Mouse (Mus musculus) forebrain, embryonic 15.5 days (tissue): Measurements from ENCODE around the gene B3galt1. TPM values are rescaled to one million over a fixed set of nuclear protein-coding genes. Genes with fewer than 3 reads are reported as not detected.

ENCODE experiments used
- ATAC-seq: fragments of 200-750 bp; cut with Nextera tagmentation; replicated peaks from 2 replicates; pipeline ENCODE4 v1.8.0; 2017; ENCODE audit warnings: mild to moderate bottlenecking, moderate TSS enrichment, moderate library complexity
- H3K27ac ChIP-seq: fragments of 300-500 bp; sonication (generic); replicated peaks from 2 replicates; pipeline ENCODE4 v1.5.1; 2015; ENCODE audit warnings: mild to moderate bottlenecking, inconsistent platforms
- H3K27me3 ChIP-seq: fragments of 300-500 bp; sonication (generic); 2 replicates; pipeline ENCODE4 v1.6.1; 2015; ENCODE audit warnings: inconsistent platforms
- H3K36me3 ChIP-seq: fragments of 300-500 bp; sonication (generic); 2 replicates; pipeline ENCODE4 v1.6.1; 2015; ENCODE audit warnings: mild to moderate bottlenecking, inconsistent platforms
- H3K4me1 ChIP-seq: fragments of 300-500 bp; sonication (generic); 2 replicates; pipeline ENCODE4 v1.6.1; 2015; ENCODE audit warnings: inconsistent platforms
- H3K4me2 ChIP-seq: fragments of 300-500 bp; sonication (generic); replicated peaks from 2 replicates; pipeline ENCODE4 v1.6.1; 2015; ENCODE audit warnings: mild to moderate bottlenecking, inconsistent platforms
- H3K4me3 ChIP-seq: fragments of 300-500 bp; sonication (generic); 2 replicates; pipeline ENCODE4 v1.5.1; 2015; ENCODE audit warnings: mild to moderate bottlenecking, inconsistent platforms
- H3K9ac ChIP-seq: fragments of 300-500 bp; sonication (generic); replicated peaks from 2 replicates; pipeline ENCODE4 v1.6.1; 2015; ENCODE audit warnings: mild to moderate bottlenecking, inconsistent platforms
- H3K9me3 ChIP-seq: fragments of 300-500 bp; sonication (generic); 2 replicates; pipeline ENCODE4 v1.6.1; 2016; ENCODE audit warnings: inconsistent platforms
- WGBS: fragments of 180-500 bp; shearing (Covaris S2); methylation state at CpG from one replicate; pipeline ENCODE4 v1.1.7; 2015; ENCODE audit warnings: mixed read lengths; 5-methylcytosine and 5-hydroxymethylcytosine counted together
- polyA plus RNA-seq: library from polyadenylated mRNA; unstranded; fragments of >200 nt; fragmentation: Nextera tagmentation; extraction: Ambion mirVana; gene quantifications from 2 replicates; pipeline ENCODE4 v1.2.1, GENCODE M21; 2015

Gene B3galt1
- polyA plus RNA-seq, 1 experiment from 2014 or later = 56.0 TPM

- Histone ChIP-seq H3K4me1 (peaks cover 5% of the 10 kb centered on the region; the same call in 1 of the 2 replicates), H3K27ac (no peak overlapping the region), H3K4me3 (no peak overlapping the region), H3K9me3 (no peaks in the 10 kb centered on the region), H3K9ac (no peak overlapping the region), H3K27me3 (no peaks in the 10 kb centered on the region), H3K4me2 (no peak overlapping the region), H3K36me3 (no peaks in the 10 kb centered on the region)
- ATAC-seq = no peak
- WGBS = 39% methylated on average over 6 of the region's 6 CpGs
Measured at GRCm38 (mm10) chr2:67756507-67756906, 190.8 kb downstream of the B3galt1 start.

GRCm38 (mm10) chr2:67787536-67787935 lies 221.9 kb downstream of the B3galt1 start:
- Histone ChIP-seq H3K36me3 (no peaks in the 10 kb centered on the region), H3K4me1 (no peaks in the 10 kb centered on the region), H3K9ac (no peak overlapping the region), H3K9me3 (no peaks in the 10 kb centered on the region), H3K4me2 (no peak overlapping the region), H3K27me3 (no peaks in the 10 kb centered on the region), H3K4me3 (no peak overlapping the region), H3K27ac (no peak overlapping the region)
- no peak for ATAC-seq
- WGBS = 80% methylated on average over 3 of the region's 3 CpGs

DNA sequence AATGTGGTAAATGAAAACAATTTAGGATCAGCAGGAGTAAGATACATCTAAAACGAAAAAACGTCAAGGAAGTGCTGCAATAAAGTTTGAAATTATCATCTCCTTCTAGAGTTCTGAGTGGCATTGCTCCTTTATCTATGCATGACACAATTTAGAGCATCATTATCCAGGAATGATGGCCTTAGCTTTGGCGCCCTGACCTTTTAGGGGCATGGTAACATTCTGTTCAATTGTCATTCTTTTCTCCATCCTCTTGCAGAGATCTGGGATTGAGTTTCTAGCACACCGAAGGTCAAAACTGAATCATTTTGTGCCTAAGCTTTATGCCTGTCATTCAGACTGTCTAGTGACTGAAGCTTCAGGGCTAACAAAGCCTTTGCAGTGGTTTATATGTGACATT lies 231.9 kb downstream of the B3galt1 start:
- Histone ChIP-seq H3K36me3 (no peaks in the 10 kb centered on the region), H3K4me2 (no peak overlapping the region), H3K9me3 (no peaks in the 10 kb centered on the region), H3K4me3 (no peak overlapping the region), H3K27me3 (no peaks in the 10 kb centered on the region), H3K4me1 (no peaks in the 10 kb centered on the region), H3K27ac (no peak overlapping the region), H3K9ac (no peak overlapping the region)
- ATAC-seq = no peak
- WGBS = 92% methylated on average over 4 of the region's 4 CpGs

- no peaks in the 10 kb centered on the region for H3K36me3 ChIP-seq
- ATAC-seq = no peak
- WGBS = 92% methylated on average over 3 of the region's 3 CpGs
Measured at GRCm38 (mm10) chr2:67799981-67800380, 234.3 kb downstream of the B3galt1 start.

DNA sequence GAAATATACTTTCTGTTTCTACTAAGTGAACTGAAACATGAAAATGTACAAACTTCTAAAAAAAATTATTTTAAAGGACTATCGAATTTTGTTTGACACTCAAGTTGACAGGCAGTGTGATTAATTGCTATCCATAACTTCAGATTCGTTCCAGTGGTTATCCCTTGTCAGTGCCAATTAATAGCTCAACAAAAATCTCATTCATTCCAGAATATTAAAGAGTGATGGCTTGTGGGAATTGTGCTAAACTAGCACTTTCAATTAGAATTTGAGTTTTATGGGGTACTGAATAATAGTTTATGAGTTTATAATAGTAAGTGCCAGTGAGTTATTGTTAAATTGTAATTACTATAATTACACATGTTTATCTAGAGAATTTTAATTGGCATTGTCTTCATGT lies 250.5 kb downstream of the B3galt1 start:
- WGBS = 58% methylated on average over 2 of the region's 2 CpGs
- Histone ChIP-seq H3K4me2 (no peak overlapping the region), H3K4me3 (no peak overlapping the region), H3K4me1 (peaks cover 4% of the 10 kb centered on the region; the same call in 1 of the 2 replicates), H3K9ac (no peak overlapping the region), H3K27ac (no peak overlapping the region), H3K36me3 (no peaks in the 10 kb centered on the region), H3K9me3 (no peaks in the 10 kb centered on the region), H3K27me3 (no peaks in the 10 kb centered on the region)
- no peak for ATAC-seq

More at GRCm38 (mm10) chr2:67799981-67800380, 234.3 kb downstream of the B3galt1 start:
- no peak overlapping the region for H3K4me2 ChIP-seq
- no peak overlapping the region for H3K27ac ChIP-seq
- H3K9me3 ChIP-seq = no peaks in the 10 kb centered on the region
- H3K9ac ChIP-seq = no peak overlapping the region
- H3K4me3 ChIP-seq = no peak overlapping the region
- no peaks in the 10 kb centered on the region for H3K27me3 ChIP-seq
- no peaks in the 10 kb centered on the region for H3K4me1 ChIP-seq

DNA sequence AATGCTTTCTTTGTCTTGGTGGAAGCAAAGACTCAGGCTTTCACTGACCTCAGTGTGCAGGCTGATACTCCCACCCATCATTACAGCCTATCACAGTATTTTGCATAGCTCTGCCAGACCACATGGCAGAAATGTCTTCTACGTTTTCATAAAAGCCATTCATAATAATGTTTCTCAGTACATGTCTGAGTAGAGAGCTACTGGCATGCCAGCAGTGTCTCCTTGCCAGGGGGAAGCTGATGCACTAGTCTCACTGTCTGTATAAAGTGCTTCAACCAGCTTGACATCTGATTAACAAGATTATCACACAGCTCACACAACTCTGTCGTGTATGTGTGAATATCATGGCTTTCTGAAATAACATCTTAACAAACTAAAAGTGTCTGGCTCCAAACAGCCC lies 252.3 kb downstream of the B3galt1 start:
- ATAC-seq = peak; percentile 93
- Histone ChIP-seq H3K9me3 (no peaks in the 10 kb centered on the region), H3K4me1 (peaks cover 4% of the 10 kb centered on the region; the same call in 1 of the 2 replicates), H3K36me3 (no peaks in the 10 kb centered on the region), H3K4me2 (no peak overlapping the region), H3K27me3 (no peaks in the 10 kb centered on the region), H3K9ac (no peak overlapping the region), H3K4me3 (no peak overlapping the region), H3K27ac (peak overlapping the region; percentile 52; the same call in 1 of the 2 replicates)
- WGBS = 32% methylated on average over 2 of the region's 2 CpGs

- Histone ChIP-seq H3K4me2 (no peak overlapping the region), H3K4me3 (no peak overlapping the region), H3K27ac (peak overlapping the region; percentile 27), H3K36me3 (no peaks in the 10 kb centered on the region), H3K4me1 (peaks cover 4% of the 10 kb centered on the region; the same call in 1 of the 2 replicates), H3K27me3 (no peaks in the 10 kb centered on the region), H3K9me3 (no peaks in the 10 kb centered on the region), H3K9ac (no peak overlapping the region)
- WGBS = 30% methylated on average over 5 of the region's 5 CpGs
- no peak; the same call in 1 of the 2 replicates for ATAC-seq
Measured at GRCm38 (mm10) chr2:67822360-67822759, 256.7 kb downstream of the B3galt1 start.

- H3K27me3 ChIP-seq = no peaks in the 10 kb centered on the region
- no peak overlapping the region for H3K27ac ChIP-seq
- H3K4me2 ChIP-seq = no peak overlapping the region
- no peaks in the 10 kb centered on the region for H3K9me3 ChIP-seq
- WGBS = 93% methylated on average over 4 of the region's 4 CpGs
- H3K4me3 ChIP-seq = no peak overlapping the region
- H3K36me3 ChIP-seq = no peaks in the 10 kb centered on the region
- no peak overlapping the region for H3K9ac ChIP-seq
- H3K4me1 ChIP-seq = no peaks in the 10 kb centered on the region
- ATAC-seq = no peak
Measured at GRCm38 (mm10) chr2:67827697-67828096, 262.0 kb downstream of the B3galt1 start.

GRCm38 (mm10) chr2:67829055-67829915 lies 263.6 kb downstream of the B3galt1 start:
- H3K27me3 ChIP-seq = no peaks in the 10 kb centered on the region
- no peaks in the 10 kb centered on the region for H3K9me3 ChIP-seq
- H3K4me3 ChIP-seq = no peak overlapping the region
- no peak overlapping the region for H3K4me2 ChIP-seq
- no peak overlapping the region for H3K9ac ChIP-seq
- no peaks in the 10 kb centered on the region for H3K4me1 ChIP-seq
- ATAC-seq = no peak
- no peaks in the 10 kb centered on the region for H3K36me3 ChIP-seq
- WGBS = 90% methylated on average over 5 of the region's 5 CpGs
- H3K27ac ChIP-seq = no peak overlapping the region

DNA sequence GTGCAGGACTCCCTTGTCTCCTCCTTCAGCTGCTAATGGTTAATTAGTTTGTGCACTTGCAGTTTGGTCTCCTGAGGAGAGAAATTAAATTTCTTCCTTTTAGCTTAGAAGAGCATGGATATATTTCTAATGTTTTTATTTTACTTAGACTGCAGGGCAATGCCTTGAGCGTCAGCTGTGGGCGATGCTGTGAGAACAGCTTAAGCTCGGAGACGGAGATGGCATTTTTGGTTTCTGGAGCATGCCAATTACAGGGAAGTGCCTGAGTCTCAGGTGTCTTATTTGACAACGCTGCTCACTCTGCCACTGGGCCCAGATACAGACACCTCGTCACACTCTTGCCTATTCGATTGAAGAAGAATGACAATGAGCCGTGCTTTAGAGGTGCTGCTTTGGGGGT lies 282.1 kb downstream of the B3galt1 start:
- Histone ChIP-seq H3K36me3 (no peaks in the 10 kb centered on the region), H3K4me2 (no peak overlapping the region), H3K27ac (no peak overlapping the region), H3K9me3 (no peaks in the 10 kb centered on the region), H3K4me3 (no peak overlapping the region), H3K4me1 (no peaks in the 10 kb centered on the region), H3K27me3 (no peaks in the 10 kb centered on the region), H3K9ac (no peak overlapping the region)
- WGBS = 53% methylated on average over 8 of the region's 8 CpGs
- ATAC-seq = no peak

- ATAC-seq = no peak; the same call in 1 of the 2 replicates
- H3K9ac ChIP-seq = no peak overlapping the region
- WGBS = 79% methylated on average over 3 of the region's 3 CpGs
Measured at GRCm38 (mm10) chr2:67850725-67851124, 285.1 kb downstream of the B3galt1 start.

DNA sequence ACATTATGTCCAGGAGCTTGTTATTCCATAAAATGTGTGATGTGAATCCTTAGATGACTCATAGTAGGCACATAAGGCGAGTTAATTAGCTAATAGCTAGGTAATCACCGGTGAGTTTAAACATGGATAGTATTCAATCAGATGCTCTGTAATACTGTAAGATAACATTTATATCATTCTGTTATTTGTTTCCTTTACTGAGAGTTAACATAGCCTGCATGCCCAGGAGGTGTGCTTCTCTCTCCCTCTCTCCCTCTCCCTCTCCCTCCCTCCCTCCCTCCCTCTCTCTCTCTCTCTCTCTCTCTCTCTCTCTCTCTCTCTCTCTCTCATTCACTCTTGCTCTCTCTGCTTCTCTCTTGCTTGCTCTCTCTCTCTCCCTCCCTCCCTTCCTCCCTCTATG lies 292.7 kb downstream of the B3galt1 start:
- Histone ChIP-seq H3K36me3 (no peaks in the 10 kb centered on the region), H3K9ac (no peak overlapping the region), H3K27me3 (no peaks in the 10 kb centered on the region), H3K9me3 (no peaks in the 10 kb centered on the region), H3K27ac (no peak overlapping the region), H3K4me3 (no peak overlapping the region), H3K4me1 (no peaks in the 10 kb centered on the region), H3K4me2 (no peak overlapping the region)
- WGBS = 87% methylated on average over 2 of the region's 2 CpGs
- ATAC-seq = 0 out of 2 replicates have a peak, but pooled peaks have one; percentile 6

More at GRCm38 (mm10) chr2:67850725-67851124, 285.1 kb downstream of the B3galt1 start:
- no peaks in the 10 kb centered on the region for H3K9me3 ChIP-seq
- no peaks in the 10 kb centered on the region for H3K27me3 ChIP-seq
- no peak overlapping the region for H3K4me2 ChIP-seq
- H3K36me3 ChIP-seq = no peaks in the 10 kb centered on the region
- no peak overlapping the region for H3K4me3 ChIP-seq
- H3K4me1 ChIP-seq = no peaks in the 10 kb centered on the region
- no peak overlapping the region for H3K27ac ChIP-seq
